Mouse (Mus musculus): ENCODE data around the gene Gm28036. TPM values are rescaled to one million over a fixed set of nuclear protein-coding genes. Genes with fewer than 3 reads are reported as not detected.

Gm28036 gene
- polyA plus RNA-seq, 1 experiment from 2014 or later, result 26.5 TPM

Other genes starting within 250 kb of the Gm28036 start
- 84.1 and 94.3 TPM in 2 replicates for gene Uqcc1, start 196.8 kb downstream of the Gm28036 start, polyA plus RNA-seq (2015; fragmentation: Nextera tagmentation; extraction: Ambion mirVana)
- not detected in 2 replicates for gene Gm15557, start 186.4 kb downstream of the Gm28036 start, polyA plus RNA-seq (2015; fragmentation: Nextera tagmentation; extraction: Ambion mirVana)
- 0.64 and 1.3 TPM in 2 replicates for gene Gdf5, start 181.7 kb downstream of the Gm28036 start, polyA plus RNA-seq (2015; fragmentation: Nextera tagmentation; extraction: Ambion mirVana)
- 18.1 and 19.8 TPM in 2 replicates for gene Cep250, start 170.6 kb downstream of the Gm28036 start, polyA plus RNA-seq (2015; fragmentation: Nextera tagmentation; extraction: Ambion mirVana)
- gene 6430550D23Rik, start 119.1 kb downstream of the Gm28036 start, polyA plus RNA-seq (2015; fragmentation: Nextera tagmentation; extraction: Ambion mirVana), result 1.4 and 2.2 TPM in 2 replicates
- 288 and 302 TPM in 2 replicates for gene Ergic3, start 119.0 kb downstream of the Gm28036 start, polyA plus RNA-seq (2015; fragmentation: Nextera tagmentation; extraction: Ambion mirVana)
- 0.15 and 0.37 TPM in 2 replicates for gene Fer1l4, start 74.1 kb downstream of the Gm28036 start, polyA plus RNA-seq (2015; fragmentation: Nextera tagmentation; extraction: Ambion mirVana)
- gene Spag4, start 61.9 kb downstream of the Gm28036 start, polyA plus RNA-seq (2015; fragmentation: Nextera tagmentation; extraction: Ambion mirVana), result 2.8 and 3.3 TPM in 2 replicates
- 70.6 and 75.8 TPM in 2 replicates for gene Cpne1, start 15.1 kb downstream of the Gm28036 start, polyA plus RNA-seq (2015; fragmentation: Nextera tagmentation; extraction: Ambion mirVana)
- 27.7 and 29.3 TPM in 2 replicates for gene Rbm12, start 15.1 kb downstream of the Gm28036 start, polyA plus RNA-seq (2015; fragmentation: Nextera tagmentation; extraction: Ambion mirVana)
- 361 and 371 TPM in 2 replicates for gene Romo1, start 16.9 kb upstream of the Gm28036 start, polyA plus RNA-seq (2015; fragmentation: Nextera tagmentation; extraction: Ambion mirVana)
- gene Nfs1, start 17.1 kb upstream of the Gm28036 start, polyA plus RNA-seq (2015; fragmentation: Nextera tagmentation; extraction: Ambion mirVana), result 56.1 and 60.1 TPM in 2 replicates
- 569 and 661 TPM in 2 replicates for gene Rbm39, start 53.1 kb upstream of the Gm28036 start, polyA plus RNA-seq (2015; fragmentation: Nextera tagmentation; extraction: Ambion mirVana)
- 68.2 and 82.5 TPM in 2 replicates for gene Phf20, start 69.4 kb upstream of the Gm28036 start, polyA plus RNA-seq (2015; fragmentation: Nextera tagmentation; extraction: Ambion mirVana)
- gene Cnbd2, start 185.2 kb upstream of the Gm28036 start, polyA plus RNA-seq (2015; fragmentation: Nextera tagmentation; extraction: Ambion mirVana), result 5.5 and 8.1 TPM in 2 replicates
- gene Scand1, start 185.6 kb upstream of the Gm28036 start, polyA plus RNA-seq (2015; fragmentation: Nextera tagmentation; extraction: Ambion mirVana), result 48.8 and 58.0 TPM in 2 replicates